Mouse (Mus musculus) erythroblast, embryonic 14.5 days (primary cell): Measurements from ENCODE around the gene Dtd1.

Source experiments
- GATA1 ChIP-seq: IDR thresholded peaks from 2 replicates; pipeline ENCODE4 v1.6.1; 2012; ENCODE audit warnings: low read length, inconsistent platforms, mixed read lengths
- TAL1 ChIP-seq: IDR thresholded peaks from 3 replicates; pipeline ENCODE4 v1.6.1; 2012; ENCODE audit warnings: low read length, inconsistent platforms, mixed read lengths

DNA sequence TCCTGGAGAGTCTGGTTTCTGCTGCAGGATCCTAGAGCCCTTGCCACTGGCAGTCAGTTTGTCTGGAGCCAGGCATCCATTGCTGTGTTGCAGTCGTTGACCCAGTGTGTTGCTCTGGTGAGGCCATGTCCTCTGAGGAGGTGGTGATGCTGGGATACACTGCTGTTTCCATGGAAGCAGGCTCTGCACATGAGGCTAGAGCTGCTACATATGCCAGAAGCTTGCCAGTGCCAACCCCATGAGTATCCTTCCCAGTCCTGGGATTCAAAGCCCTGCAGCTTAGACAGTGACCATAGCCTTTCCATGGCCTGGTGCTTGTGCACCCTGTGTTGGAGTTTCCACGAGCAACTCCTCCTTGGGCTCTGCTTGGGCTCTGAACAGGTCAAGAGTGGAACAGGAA lies 33.9 kb downstream of the Dtd1 start:
- TF ChIP-seq GATA1 (no peak), TAL1 (no peak)
